Mouse (Mus musculus): ENCODE results near the gene Smap2. TPM values are rescaled to one million over a fixed set of nuclear protein-coding genes. Genes with fewer than 3 reads are reported as not detected.

The Smap2 gene
- polyA plus RNA-seq, 1 experiment from 2014 or later, result 38.8 TPM

DNA sequence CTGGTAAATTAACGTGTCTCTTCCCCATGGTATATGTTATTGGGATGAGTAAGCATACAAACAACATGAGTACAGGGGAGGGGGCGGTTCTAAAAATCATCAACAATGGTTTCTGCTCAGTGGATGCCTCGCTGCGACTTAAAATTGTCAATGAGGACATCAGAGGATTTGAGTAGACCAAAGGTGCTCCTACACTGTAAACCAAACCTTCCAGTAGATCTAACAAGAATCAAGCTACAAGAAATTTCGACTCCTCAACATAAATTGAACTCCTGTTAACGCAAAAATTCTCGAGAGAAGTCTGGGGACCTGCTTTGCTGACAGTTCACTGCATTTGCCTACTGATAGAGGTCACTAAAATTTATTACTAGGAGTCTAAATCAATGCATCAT is 1.8 kb downstream of the Smap2 start:
- ATAC-seq (replicated peaks; ENCODE audit: low FRiP score) (no peak), DNase-seq (ENCODE audit: low spot score) (no peak)
- peak overlapping the region; percentile 98 for H3K4me3 ChIP-seq (ENCODE audit: low read depth, low read length)
- WGBS, result 48% methylated on average over 7 of the region's 7 CpGs
- peaks cover 46% of the 10 kb centered on the region for H3K4me1 ChIP-seq (replicated peaks; ENCODE audit: control insufficient read depth, insufficient read depth, low read length)
- H3K27me3 ChIP-seq (replicated peaks; ENCODE audit: control insufficient read depth, insufficient read depth, low read length), result no peaks in the 10 kb centered on the region
- H3K27ac ChIP-seq (ENCODE audit: low read depth, low read length), result peak overlapping the region; percentile 81
- no peaks in the 10 kb centered on the region for H3K36me3 ChIP-seq (ENCODE audit: control insufficient read depth, insufficient read depth, low read length)
- no peaks in the 10 kb centered on the region for H3K9me3 ChIP-seq (ENCODE audit: control insufficient read depth, low read length)
- H3K4me2 ChIP-seq, result peak overlapping the region; percentile 75
- H3K9ac ChIP-seq (ENCODE audit: low read depth, low read length), result peak overlapping the region; percentile 42

DNA sequence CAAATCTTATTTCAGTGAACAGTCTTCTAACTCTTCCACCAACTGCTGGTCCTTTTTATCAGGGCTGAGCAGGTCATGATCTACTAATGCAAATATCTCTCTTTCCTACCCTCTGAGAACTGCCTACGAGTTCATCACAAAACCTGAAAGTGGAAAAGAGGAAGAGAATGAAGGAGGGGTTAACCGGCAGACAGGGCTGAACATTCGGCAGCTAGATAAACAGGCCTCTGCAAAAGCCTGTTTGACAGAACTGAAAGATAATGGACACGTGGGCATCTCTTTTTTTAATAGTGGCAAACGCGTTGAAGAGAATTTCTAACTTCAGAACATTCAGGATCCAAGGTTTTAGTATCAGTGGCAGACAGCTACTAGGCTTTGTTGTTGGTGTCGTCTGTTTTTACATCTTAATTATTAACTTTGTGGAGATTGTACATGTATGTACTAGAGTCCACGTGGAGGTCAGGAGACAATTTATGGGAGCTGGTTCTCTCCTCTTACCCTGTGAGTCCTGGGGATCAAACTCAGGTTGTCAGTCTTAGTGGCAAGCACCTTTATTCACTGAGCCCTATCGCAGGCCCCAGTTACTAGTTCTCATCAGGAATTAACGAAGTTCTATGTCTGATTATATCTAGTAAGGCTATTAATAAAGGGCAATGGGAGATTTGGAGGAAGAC is 2.3 kb downstream of the Smap2 start:
- DNase-seq (ENCODE audit: low spot score) (no peak), ATAC-seq (replicated peaks; ENCODE audit: low FRiP score) (peak; percentile 77)
- Histone ChIP-seq H3K9me3 (ENCODE audit: control insufficient read depth, low read length) (no peaks in the 10 kb centered on the region), H3K4me2 (peak overlapping the region; percentile 75), H3K4me3 (ENCODE audit: low read depth, low read length) (peak overlapping the region; percentile 98), H3K9ac (ENCODE audit: low read depth, low read length) (peak overlapping the region; percentile 42), H3K36me3 (ENCODE audit: control insufficient read depth, insufficient read depth, low read length) (no peaks in the 10 kb centered on the region), H3K4me1 (replicated peaks; ENCODE audit: control insufficient read depth, insufficient read depth, low read length) (peaks cover 49% of the 10 kb centered on the region), H3K27me3 (replicated peaks; ENCODE audit: control insufficient read depth, insufficient read depth, low read length) (no peaks in the 10 kb centered on the region), H3K27ac (ENCODE audit: low read depth, low read length) (peak overlapping the region; percentile 81)
- WGBS, result 23% methylated on average over 10 of the region's 10 CpGs

DNA sequence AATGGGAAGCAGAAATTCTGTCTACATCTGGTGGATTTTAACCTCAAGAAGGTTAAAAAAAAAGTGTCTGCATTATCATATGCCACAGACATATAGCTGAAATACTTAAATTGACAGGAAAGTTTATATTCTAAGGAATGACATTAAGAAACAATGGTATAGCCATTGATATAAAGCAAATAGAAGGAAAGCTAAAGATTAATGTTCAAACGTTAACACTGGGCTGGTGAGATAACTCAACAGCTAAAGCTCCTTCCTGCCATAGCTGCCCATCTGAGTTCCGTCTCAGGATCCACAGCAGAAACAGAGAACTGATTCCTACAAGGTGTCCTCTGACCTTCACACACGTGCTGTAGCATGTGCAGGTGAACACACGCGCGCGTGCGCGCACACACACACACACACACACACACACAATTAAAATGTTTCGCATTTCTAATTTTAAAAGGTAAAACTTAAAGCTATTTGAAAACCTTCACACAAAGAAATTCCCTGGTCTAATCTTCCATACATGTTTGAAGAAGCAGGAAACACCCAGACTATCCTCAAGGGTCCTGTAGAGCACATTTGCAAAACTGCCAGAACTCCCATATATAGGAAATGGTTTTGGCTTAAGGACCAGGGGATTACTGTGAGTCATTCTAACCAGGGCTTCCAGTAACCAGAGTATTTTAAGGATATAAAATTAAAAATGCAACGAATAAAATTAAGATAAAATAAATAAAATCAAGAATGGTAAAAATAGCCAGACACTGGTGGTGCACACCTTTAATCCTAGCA is 6.1 kb downstream of the Smap2 start:
- no peak overlapping the region for H3K4me3 ChIP-seq (ENCODE audit: low read depth, low read length)
- no peaks in the 10 kb centered on the region for H3K27me3 ChIP-seq (replicated peaks; ENCODE audit: control insufficient read depth, insufficient read depth, low read length)
- 69% methylated on average over 11 of the region's 11 CpGs for WGBS
- H3K9me3 ChIP-seq (ENCODE audit: control insufficient read depth, low read length), result no peaks in the 10 kb centered on the region
- peak overlapping the region; percentile 42; the same call in 1 of the 2 replicates for H3K27ac ChIP-seq (ENCODE audit: low read depth, low read length)
- H3K4me2 ChIP-seq, result peak overlapping the region; percentile 28
- no peak overlapping the region for H3K9ac ChIP-seq (ENCODE audit: low read depth, low read length)
- peaks cover 76% of the 10 kb centered on the region for H3K4me1 ChIP-seq (replicated peaks; ENCODE audit: control insufficient read depth, insufficient read depth, low read length)
- DNase-seq (ENCODE audit: low spot score), result no peak
- no peaks in the 10 kb centered on the region for H3K36me3 ChIP-seq (ENCODE audit: control insufficient read depth, insufficient read depth, low read length)
- no peak for ATAC-seq (replicated peaks; ENCODE audit: low FRiP score)

DNA sequence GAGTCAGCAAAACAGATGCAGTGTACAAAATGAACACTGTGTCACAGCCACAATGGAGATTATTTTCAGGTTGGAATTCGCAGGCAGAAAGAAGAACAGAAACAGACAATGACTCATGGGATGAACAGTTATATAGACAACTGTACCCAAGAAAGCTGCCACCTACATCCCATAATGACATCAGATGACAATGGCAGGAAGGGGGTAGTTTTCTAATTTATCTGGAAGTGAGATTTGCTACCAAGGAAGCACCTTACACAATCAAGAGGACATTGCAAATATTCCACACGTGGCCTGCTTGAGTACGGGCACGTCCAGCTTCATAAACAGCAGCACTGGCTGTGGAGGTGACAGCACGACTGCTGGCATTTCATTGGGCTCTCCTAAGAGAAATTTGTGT is 7.9 kb downstream of the Smap2 start:
- H3K4me1 ChIP-seq (replicated peaks; ENCODE audit: control insufficient read depth, insufficient read depth, low read length), result peaks cover 80% of the 10 kb centered on the region
- no peak for DNase-seq (ENCODE audit: low spot score)
- H3K4me3 ChIP-seq (ENCODE audit: low read depth, low read length), result no peak overlapping the region
- no peaks in the 10 kb centered on the region for H3K9me3 ChIP-seq (ENCODE audit: control insufficient read depth, low read length)
- H3K4me2 ChIP-seq, result peak overlapping the region; percentile 20; the same call in 1 of the 2 replicates
- H3K36me3 ChIP-seq (ENCODE audit: control insufficient read depth, insufficient read depth, low read length), result no peaks in the 10 kb centered on the region
- 73% methylated on average over 5 of the region's 5 CpGs for WGBS
- H3K9ac ChIP-seq (ENCODE audit: low read depth, low read length), result no peak overlapping the region
- no peak for ATAC-seq (replicated peaks; ENCODE audit: low FRiP score)
- H3K27ac ChIP-seq (ENCODE audit: low read depth, low read length), result no peak overlapping the region; the same call in 1 of the 2 replicates
- no peaks in the 10 kb centered on the region for H3K27me3 ChIP-seq (replicated peaks; ENCODE audit: control insufficient read depth, insufficient read depth, low read length)

DNA sequence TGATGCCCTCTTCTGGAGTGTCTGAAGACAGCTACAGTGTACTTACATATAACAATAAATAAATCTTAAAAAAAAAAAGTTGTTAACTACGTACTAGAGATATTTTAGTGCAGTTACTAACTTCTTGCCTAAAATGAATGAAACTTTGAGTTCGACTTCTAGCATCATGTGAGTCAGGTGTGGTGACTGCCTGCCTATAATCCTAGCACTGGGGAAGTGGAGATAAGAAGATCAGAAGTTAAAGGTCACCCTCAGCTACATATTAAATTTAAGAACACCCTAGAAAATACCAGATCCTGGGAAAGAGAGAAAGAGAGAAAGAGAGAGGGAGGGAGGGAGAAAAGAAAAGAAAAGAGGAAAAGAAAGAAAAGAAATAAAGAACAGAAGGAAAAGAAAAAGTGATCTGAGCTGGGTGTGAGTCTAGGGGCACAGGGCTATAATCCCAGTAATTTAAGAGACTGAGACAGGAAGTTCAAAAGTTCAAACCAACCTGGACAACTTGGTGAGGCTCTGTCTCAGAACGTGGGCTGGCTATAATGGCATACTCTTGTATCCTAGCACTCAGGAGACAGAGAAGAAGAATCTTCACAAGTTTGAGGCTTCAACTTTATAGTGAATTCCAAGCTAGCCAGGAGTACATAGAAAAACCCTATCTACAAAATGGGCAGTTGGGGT is 8.8 kb downstream of the Smap2 start:
- Histone ChIP-seq H3K4me1 (replicated peaks; ENCODE audit: control insufficient read depth, insufficient read depth, low read length) (peaks cover 80% of the 10 kb centered on the region), H3K4me3 (ENCODE audit: low read depth, low read length) (no peak overlapping the region), H3K27ac (ENCODE audit: low read depth, low read length) (no peak overlapping the region), H3K4me2 (no peak overlapping the region), H3K27me3 (replicated peaks; ENCODE audit: control insufficient read depth, insufficient read depth, low read length) (no peaks in the 10 kb centered on the region), H3K9me3 (ENCODE audit: control insufficient read depth, low read length) (no peaks in the 10 kb centered on the region), H3K36me3 (ENCODE audit: control insufficient read depth, insufficient read depth, low read length) (no peaks in the 10 kb centered on the region), H3K9ac (ENCODE audit: low read depth, low read length) (no peak overlapping the region)
- ATAC-seq (replicated peaks; ENCODE audit: low FRiP score) (no peak), DNase-seq (ENCODE audit: low spot score) (no peak)
- WGBS, result 57% methylated on average over 3 of the region's 3 CpGs

DNA sequence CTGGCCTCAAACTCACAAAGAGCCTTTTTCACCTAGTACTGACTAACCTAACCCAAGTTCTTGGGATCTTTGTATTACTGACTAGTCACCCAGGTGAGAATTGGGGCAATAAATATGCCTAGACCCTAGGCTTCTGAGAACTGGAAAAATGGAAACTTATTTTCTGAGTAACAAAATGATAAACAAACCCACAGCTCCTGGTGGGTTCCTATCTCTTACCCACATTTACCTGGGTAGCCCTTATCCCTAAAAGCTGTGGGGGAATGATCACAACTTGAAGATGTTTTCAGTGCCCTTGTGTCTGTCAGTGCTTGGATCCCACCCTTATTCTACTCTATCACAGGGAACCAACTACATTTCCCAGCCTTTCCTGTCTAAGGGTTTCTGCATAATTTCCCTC is 10.0 kb downstream of the Smap2 start:
- Histone ChIP-seq H3K36me3 (ENCODE audit: control insufficient read depth, insufficient read depth, low read length) (no peaks in the 10 kb centered on the region), H3K4me3 (ENCODE audit: low read depth, low read length) (no peak overlapping the region), H3K4me2 (peak overlapping the region; percentile 16; the same call in 1 of the 2 replicates), H3K27ac (ENCODE audit: low read depth, low read length) (peak overlapping the region; percentile 9; the same call in 1 of the 2 replicates), H3K9me3 (ENCODE audit: control insufficient read depth, low read length) (no peaks in the 10 kb centered on the region), H3K9ac (ENCODE audit: low read depth, low read length) (no peak overlapping the region), H3K27me3 (replicated peaks; ENCODE audit: control insufficient read depth, insufficient read depth, low read length) (no peaks in the 10 kb centered on the region), H3K4me1 (replicated peaks; ENCODE audit: control insufficient read depth, insufficient read depth, low read length) (peaks cover 82% of the 10 kb centered on the region)
- 0 out of 2 replicates have a peak, but pooled peaks have one; percentile 3 for ATAC-seq (replicated peaks; ENCODE audit: low FRiP score)
- no peak for DNase-seq (ENCODE audit: low spot score)

DNA sequence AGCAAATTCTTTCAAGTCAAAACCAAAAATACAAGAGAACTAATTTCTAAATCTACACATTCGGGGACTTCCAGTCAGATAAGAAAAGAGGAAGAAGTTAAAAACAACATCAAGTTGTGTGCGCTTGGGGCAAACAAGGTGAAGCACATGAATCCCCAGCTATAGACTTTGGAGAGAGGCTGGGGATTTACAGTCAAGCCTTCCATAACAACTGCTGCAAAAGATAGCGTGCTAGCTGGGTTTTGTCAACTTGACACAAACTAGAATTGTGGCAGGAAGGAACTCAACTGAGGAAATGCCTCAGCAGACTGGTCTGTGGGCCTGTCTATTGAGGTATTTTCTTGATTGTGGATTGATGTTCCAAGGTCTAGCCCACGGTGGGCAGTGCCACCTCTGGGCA is 12.4 kb downstream of the Smap2 start:
- ATAC-seq (replicated peaks; ENCODE audit: low FRiP score), result 0 out of 2 replicates have a peak, but pooled peaks have one; percentile 26
- H3K4me1 ChIP-seq (replicated peaks; ENCODE audit: control insufficient read depth, insufficient read depth, low read length), result peaks cover 76% of the 10 kb centered on the region
- no peak for DNase-seq (ENCODE audit: low spot score)
- H3K9me3 ChIP-seq (ENCODE audit: control insufficient read depth, low read length), result no peaks in the 10 kb centered on the region
- peak overlapping the region; percentile 33 for H3K4me2 ChIP-seq
- no peak overlapping the region for H3K9ac ChIP-seq (ENCODE audit: low read depth, low read length)
- H3K27me3 ChIP-seq (replicated peaks; ENCODE audit: control insufficient read depth, insufficient read depth, low read length), result no peaks in the 10 kb centered on the region
- H3K27ac ChIP-seq (ENCODE audit: low read depth, low read length), result peak overlapping the region; percentile 62
- H3K4me3 ChIP-seq (ENCODE audit: low read depth, low read length), result 0 out of 2 replicates have a peak overlapping the region, but pooled peaks have one; percentile 6
- no peaks in the 10 kb centered on the region for H3K36me3 ChIP-seq (ENCODE audit: control insufficient read depth, insufficient read depth, low read length)
- 23% methylated on average over 4 of the region's 4 CpGs for WGBS

DNA sequence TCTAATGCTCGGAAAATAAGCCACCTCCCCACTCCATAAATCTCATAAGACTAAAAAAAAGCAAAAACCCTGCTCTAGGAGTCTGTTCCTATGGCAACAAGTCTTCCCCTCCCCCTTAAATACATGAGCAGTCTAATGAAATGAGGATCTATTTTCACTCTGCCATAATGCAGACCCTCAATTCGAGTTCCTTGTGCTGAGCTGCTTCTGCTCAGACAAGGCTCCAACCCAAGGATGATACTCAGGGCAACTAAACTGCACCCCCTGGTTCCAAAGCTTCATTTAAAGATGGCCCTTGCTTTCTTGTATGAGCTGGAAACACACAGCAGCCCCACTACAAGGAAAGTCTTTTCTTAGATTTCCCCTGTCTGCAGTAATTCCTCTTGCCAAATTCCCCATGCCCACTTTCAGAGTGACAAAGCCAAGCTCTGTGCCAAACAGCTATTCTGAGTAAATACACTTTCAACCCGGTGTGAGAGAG is 13.4 kb downstream of the Smap2 start:
- ATAC-seq (replicated peaks; ENCODE audit: low FRiP score) (no peak), DNase-seq (ENCODE audit: low spot score) (no peak)
- Histone ChIP-seq H3K36me3 (ENCODE audit: control insufficient read depth, insufficient read depth, low read length) (no peaks in the 10 kb centered on the region), H3K9me3 (ENCODE audit: control insufficient read depth, low read length) (no peaks in the 10 kb centered on the region), H3K4me2 (no peak overlapping the region; the same call in 1 of the 2 replicates), H3K27ac (ENCODE audit: low read depth, low read length) (peak overlapping the region; percentile 34; the same call in 1 of the 2 replicates), H3K4me1 (replicated peaks; ENCODE audit: control insufficient read depth, insufficient read depth, low read length) (peaks cover 66% of the 10 kb centered on the region), H3K27me3 (replicated peaks; ENCODE audit: control insufficient read depth, insufficient read depth, low read length) (no peaks in the 10 kb centered on the region), H3K9ac (ENCODE audit: low read depth, low read length) (no peak overlapping the region), H3K4me3 (ENCODE audit: low read depth, low read length) (no peak overlapping the region)
- WGBS, result 54% methylated on average over 3 of the region's 3 CpGs

Measured in liver, embryonic 11.5 days (tissue).